Mouse (Mus musculus) limb, embryonic 11.5 days (tissue): ENCODE results near the gene Dennd6b. TPM values are rescaled to one million over a fixed set of nuclear protein-coding genes. Genes with fewer than 3 reads are reported as not detected.

Experiments used
- ATAC-seq: fragments of 200-750 bp; cut with Nextera tagmentation; 2 replicates; pipeline ENCODE4 v1.8.0; 2017; ENCODE audit warnings: low read depth; ENCODE audit not compliant: insufficient number of reproducible peaks, low FRiP score, low TSS enrichment
- DNase-seq: peaks from one replicate; pipeline ENCODE4 v3.0.0-alpha.2; 2015; ENCODE audit warnings: low spot score
- H3K27ac ChIP-seq: fragments of 300-500 bp; sonication (generic); replicated peaks from 2 replicates; pipeline ENCODE4 v1.5.1; 2014; ENCODE audit warnings: low read depth, mild to moderate bottlenecking, low read length
- H3K27me3 ChIP-seq: fragments of 300-500 bp; sonication (generic); 2 replicates; pipeline ENCODE4 v1.6.1; 2014; ENCODE audit warnings: mild to moderate bottlenecking, low read length, mixed read lengths; ENCODE audit not compliant: control insufficient read depth, insufficient read depth
- H3K36me3 ChIP-seq: fragments of 300-500 bp; sonication (generic); 2 replicates; pipeline ENCODE4 v1.6.1; 2014; ENCODE audit warnings: mild to moderate bottlenecking, low read length, moderate library complexity, mixed read lengths; ENCODE audit not compliant: control insufficient read depth, insufficient read depth
- H3K4me1 ChIP-seq: fragments of 300-500 bp; sonication (generic); 2 replicates; pipeline ENCODE4 v1.6.1; 2014; ENCODE audit warnings: low read length, mixed read lengths; ENCODE audit not compliant: control insufficient read depth, insufficient read depth
- H3K4me2 ChIP-seq: fragments of 300-500 bp; sonication (generic); 2 replicates; pipeline ENCODE4 v1.6.1; 2014; ENCODE audit warnings: low read depth, mild to moderate bottlenecking, moderate library complexity; ENCODE audit not compliant: severe bottlenecking
- H3K4me3 ChIP-seq: fragments of 300-500 bp; sonication (generic); 2 replicates; pipeline ENCODE4 v1.5.1; 2014; ENCODE audit warnings: low read depth, low read length
- H3K9ac ChIP-seq: fragments of 300-500 bp; sonication (generic); 2 replicates; pipeline ENCODE4 v1.6.1; 2014; ENCODE audit warnings: mild to moderate bottlenecking, low read length
- H3K9me3 ChIP-seq: fragments of 300-500 bp; sonication (generic); 2 replicates; pipeline ENCODE4 v1.6.1; 2016; ENCODE audit warnings: low read length; ENCODE audit not compliant: control insufficient read depth
- WGBS: fragments of 180-500 bp; shearing (Covaris S2); extraction: QIAGEN DNeasy Blood & Tissue Kit; methylation state at CpG from one replicate; pipeline ENCODE4 v1.1.7; 2014; 5-methylcytosine and 5-hydroxymethylcytosine counted together
- polyA plus RNA-seq: library from polyadenylated mRNA; unstranded; fragments of >200 nt; fragmentation: Nextera tagmentation; extraction: Ambion mirVana; gene quantifications from 2 replicates; pipeline ENCODE4 v1.2.1, GENCODE M21; 2014

Gene Dennd6b
- polyA plus RNA-seq, 1 experiment from 2014 or later: 19.4 TPM

DNA sequence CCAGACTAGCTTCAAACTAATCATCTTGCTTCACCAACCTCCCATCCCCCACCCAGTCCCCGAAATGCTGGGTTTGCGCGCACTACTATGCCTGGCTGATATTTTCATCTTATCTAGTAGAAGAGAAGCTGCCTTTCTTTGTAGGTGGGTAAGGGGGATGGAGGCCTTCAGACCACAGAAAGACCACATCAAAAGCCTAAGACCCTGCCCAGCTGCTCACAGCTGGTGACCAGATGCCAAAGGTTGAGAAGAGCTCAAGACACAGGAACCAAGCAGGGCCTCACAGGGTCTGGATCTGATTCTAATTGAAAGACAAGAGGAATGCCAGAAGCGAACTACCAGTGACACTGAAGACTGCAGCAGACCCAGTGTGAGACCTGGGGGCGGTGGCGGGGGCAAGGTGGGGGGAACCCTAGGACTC lies 1.0 kb downstream of the Dennd6b start:
- Histone ChIP-seq H3K4me2 (peak overlapping the region; percentile 66), H3K27me3 (no peaks in the 10 kb centered on the region), H3K36me3 (no peaks in the 10 kb centered on the region), H3K9me3 (no peaks in the 10 kb centered on the region), H3K9ac (peak overlapping the region; percentile 86), H3K4me3 (peak overlapping the region; percentile 60), H3K27ac (peak overlapping the region; percentile 92), H3K4me1 (no peaks in the 10 kb centered on the region)
- ATAC-seq (no peak; the same call in 1 of the 2 replicates), DNase-seq (peak; percentile 74)
- WGBS: 14% methylated on average over 6 of the region's 6 CpGs

DNA sequence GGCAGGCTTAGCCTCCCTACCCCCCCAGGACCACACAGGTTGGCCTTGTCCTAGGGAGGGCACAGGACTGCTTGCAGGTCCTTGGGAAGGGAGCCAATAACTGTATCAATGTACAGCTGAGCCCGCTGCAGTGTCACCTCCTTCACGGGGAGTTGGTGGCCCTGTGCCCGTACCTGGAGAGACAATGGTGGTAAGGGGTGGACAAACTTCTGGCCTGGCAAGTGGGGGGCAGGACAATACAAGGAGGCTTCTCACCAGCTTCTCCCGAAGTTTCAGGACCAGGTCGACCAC lies 11.4 kb downstream of the Dennd6b start:
- DNase-seq (no peak), ATAC-seq (no peak)
- Histone ChIP-seq H3K27ac (no peak overlapping the region), H3K27me3 (no peaks in the 10 kb centered on the region), H3K9ac (no peak overlapping the region), H3K4me3 (no peak overlapping the region), H3K4me2 (no peak overlapping the region), H3K4me1 (peaks cover 16% of the 10 kb centered on the region; the same call in 1 of the 2 replicates), H3K9me3 (no peaks in the 10 kb centered on the region), H3K36me3 (no peaks in the 10 kb centered on the region)
- 87% methylated on average over 5 of the region's 5 CpGs for WGBS

DNA sequence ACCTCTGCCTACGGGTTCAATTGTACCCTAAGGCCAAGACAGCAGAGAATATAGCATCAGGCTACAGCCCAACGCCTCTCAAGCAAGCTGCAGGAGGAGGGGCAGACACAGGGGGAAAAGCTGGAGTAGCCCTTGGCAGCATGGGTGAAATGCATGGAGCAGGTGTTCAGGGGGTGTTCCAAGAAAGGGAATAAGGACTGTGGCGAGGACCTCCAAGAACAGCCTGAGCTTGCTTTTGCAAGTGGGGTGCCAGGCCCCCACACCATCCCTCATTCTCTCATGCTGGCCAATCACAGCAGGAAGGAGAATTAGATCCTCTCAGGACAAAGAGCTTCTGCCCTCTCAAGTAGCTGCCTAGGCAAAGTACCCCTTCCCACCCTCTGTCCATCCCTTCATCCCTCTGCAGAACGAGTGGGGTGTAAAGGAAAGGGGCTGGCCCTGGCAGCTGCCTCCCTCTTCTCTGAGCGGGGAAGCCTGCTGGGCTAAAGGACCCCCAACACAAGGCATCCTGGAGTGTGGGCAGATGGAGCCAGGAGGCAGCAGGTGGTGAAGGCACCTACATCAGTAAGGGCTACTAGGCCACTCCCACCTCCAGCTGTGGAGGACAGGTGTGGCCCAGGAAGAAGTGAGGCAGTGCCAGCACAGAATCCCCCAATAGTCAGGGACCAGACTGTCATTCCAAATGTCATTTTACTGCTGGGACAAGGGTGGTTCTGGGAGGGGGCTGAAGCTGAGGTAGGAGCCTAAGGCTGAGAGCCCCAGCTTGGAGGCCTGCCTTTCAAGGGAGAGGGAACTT lies 12.0 kb downstream of the Dennd6b start:
- no peak for DNase-seq
- ATAC-seq: no peak
- Histone ChIP-seq H3K9ac (no peak overlapping the region), H3K4me1 (peaks cover 18% of the 10 kb centered on the region; the same call in 1 of the 2 replicates), H3K4me3 (no peak overlapping the region), H3K27me3 (no peaks in the 10 kb centered on the region), H3K36me3 (no peaks in the 10 kb centered on the region), H3K27ac (no peak overlapping the region), H3K4me2 (no peak overlapping the region), H3K9me3 (no peaks in the 10 kb centered on the region)
- 70% methylated on average over 5 of the region's 5 CpGs for WGBS

DNA sequence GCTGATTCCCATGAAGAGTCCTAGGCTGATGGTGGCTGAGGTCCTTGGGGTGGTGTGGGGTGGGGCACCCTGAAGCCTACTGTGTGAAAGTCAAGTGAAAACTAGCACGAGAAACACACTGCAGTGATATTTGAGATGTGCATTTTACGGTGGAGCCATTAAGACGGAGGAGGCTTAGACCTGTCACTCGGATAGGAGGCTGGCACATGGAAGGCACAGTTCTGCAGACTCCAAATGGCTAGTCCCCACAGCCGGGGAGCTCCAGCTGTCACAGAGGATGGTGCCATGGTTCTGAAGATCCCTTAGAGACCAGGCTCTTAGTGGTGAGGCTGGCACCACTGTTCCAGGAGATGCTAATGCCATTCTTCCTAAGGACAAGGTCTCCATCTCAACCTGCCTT lies 13.5 kb downstream of the Dennd6b start:
- Histone ChIP-seq H3K27ac (no peak overlapping the region), H3K4me2 (no peak overlapping the region), H3K4me3 (no peak overlapping the region), H3K9ac (no peak overlapping the region), H3K4me1 (peaks cover 28% of the 10 kb centered on the region), H3K36me3 (no peaks in the 10 kb centered on the region), H3K27me3 (no peaks in the 10 kb centered on the region), H3K9me3 (no peaks in the 10 kb centered on the region)
- no peak for DNase-seq
- no peak for ATAC-seq
- 46% methylated on average over 5 of the region's 5 CpGs for WGBS

DNA sequence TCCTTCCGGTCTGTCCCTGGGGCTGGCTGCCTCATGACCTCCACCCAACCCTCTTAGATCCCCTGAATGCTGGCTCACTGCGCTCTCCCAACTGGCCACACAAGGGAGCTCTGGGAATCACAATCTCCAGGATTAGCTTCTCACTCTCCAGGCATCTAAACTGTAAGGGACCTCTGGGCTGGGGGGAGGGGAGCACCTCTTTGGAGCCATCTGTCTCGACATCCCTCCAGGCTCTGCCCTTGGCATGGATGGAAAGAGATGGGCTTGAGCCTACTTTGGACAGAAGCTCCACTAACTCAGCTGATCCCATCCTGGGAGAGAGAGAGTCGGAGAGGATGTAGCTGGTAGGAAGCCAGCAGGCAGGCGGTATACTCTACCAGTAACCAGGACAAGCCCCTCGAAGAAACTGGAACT lies 14.0 kb downstream of the Dennd6b start:
- Histone ChIP-seq H3K36me3 (no peaks in the 10 kb centered on the region), H3K4me3 (no peak overlapping the region), H3K4me2 (no peak overlapping the region), H3K4me1 (peaks cover 33% of the 10 kb centered on the region), H3K27ac (no peak overlapping the region), H3K9me3 (no peaks in the 10 kb centered on the region), H3K27me3 (no peaks in the 10 kb centered on the region), H3K9ac (no peak overlapping the region)
- 41% methylated on average over 6 of the region's 6 CpGs for WGBS
- DNase-seq (no peak), ATAC-seq (no peak)

DNA sequence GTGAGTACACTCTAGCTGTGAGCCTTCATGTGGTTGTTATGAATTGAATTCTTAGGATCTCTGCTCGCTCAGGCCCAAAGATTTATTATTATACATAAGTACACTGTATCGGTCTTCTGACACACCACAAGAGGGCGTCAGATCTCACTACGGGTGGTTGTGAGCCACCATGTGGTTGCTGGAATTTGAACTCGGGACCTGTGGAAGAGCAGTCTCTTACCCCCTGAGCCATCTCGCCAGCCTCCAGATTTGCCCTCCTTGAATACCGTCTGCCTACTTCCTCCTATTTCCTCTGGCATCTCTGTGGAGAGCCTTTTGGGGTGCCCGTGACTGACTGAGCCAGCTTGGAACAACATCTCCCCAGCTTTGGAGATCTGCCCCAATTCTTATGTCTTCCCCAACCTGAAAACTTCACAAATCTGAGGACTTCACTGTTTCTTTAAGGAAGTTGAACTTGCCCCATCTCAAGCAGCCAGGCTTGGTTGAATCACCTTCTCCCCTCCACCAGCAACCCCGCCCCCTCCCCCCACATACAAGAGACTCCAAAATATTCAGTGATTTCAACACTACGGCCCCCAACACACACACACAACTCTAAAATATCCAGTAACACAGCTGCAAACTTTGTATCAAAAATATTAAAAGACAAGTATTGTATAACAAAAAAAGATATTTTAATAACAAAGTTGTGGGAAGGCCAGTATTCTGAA lies 14.6 kb downstream of the Dennd6b start:
- no peak for ATAC-seq
- no peak for DNase-seq
- H3K4me1 ChIP-seq: peaks cover 40% of the 10 kb centered on the region
- WGBS: 73% methylated on average over 10 of the region's 10 CpGs
- no peak overlapping the region for H3K9ac ChIP-seq
- no peak overlapping the region for H3K27ac ChIP-seq
- H3K4me3 ChIP-seq: no peak overlapping the region
- H3K27me3 ChIP-seq: no peaks in the 10 kb centered on the region
- H3K9me3 ChIP-seq: no peaks in the 10 kb centered on the region
- peak overlapping the region; percentile 67; the same call in 1 of the 2 replicates for H3K4me2 ChIP-seq
- no peaks in the 10 kb centered on the region for H3K36me3 ChIP-seq

DNA sequence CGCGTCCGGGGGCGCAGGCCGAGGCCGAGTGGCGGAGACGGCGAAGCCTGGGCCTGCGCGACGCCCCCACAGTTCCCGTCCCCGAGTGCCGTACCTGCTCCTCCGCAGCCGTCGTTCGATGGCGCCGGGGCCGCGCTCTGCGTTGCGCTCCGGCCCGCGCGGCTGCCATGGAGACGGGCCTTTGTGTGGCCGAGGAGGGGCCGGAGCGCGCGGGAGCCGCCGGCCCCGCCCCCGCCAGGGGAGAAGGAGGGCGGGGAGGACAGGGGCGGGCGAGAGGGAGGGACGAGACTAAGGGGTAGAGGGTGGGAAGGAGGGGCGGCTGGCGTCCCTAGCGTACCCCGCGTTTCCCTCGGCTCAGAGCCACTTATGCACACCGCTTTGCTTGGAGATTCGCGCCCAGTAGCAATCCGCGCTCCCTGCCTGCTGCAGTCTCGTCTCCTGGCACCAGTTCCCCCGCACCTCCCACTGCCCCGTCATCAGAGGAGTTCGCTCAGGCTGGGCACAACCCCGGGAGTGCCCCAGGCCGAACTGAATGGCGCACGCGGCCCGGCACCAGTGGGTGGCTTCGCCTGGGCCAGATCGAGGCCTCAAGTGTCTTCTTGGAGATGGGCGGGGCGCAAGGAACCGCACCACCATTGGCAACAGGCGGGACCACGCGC lies 15.6 kb downstream of the Dennd6b start, which contains the start of gene Plxnb2:
Plxnb2 (minus strand) TSS at position 218 of the 659 bp plus-strand sequence.
- H3K4me3 ChIP-seq: peak within 1 kb of the TSS; percentile 94

DNA sequence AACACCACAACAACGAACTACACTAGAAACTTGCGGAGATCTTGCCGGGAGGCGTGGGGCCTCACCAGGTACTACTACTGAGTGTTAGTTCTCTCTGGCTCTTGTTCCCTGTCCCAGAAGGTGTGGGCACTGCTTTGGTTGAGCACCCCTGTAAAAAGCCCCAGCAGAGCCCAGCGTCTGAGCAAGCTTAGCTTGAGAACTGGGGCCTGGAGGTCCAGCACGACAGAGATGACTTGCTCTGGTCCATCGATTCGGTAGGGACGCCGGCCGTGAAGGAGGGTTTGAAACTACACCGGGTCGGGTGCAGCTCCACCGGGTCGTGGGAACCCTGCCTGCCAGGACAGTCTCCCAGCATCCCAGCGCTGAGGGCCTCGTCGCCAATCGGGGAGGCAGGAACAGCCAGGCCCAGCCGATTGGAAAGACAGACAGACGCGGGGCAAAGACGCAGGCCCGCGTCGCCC lies 16.2 kb downstream of the Dennd6b start:
- H3K27ac ChIP-seq: peak overlapping the region; percentile 86
- no peaks in the 10 kb centered on the region for H3K9me3 ChIP-seq
- peaks cover 42% of the 10 kb centered on the region for H3K4me1 ChIP-seq
- no peaks in the 10 kb centered on the region for H3K36me3 ChIP-seq
- peak; percentile 67 for DNase-seq
- H3K4me3 ChIP-seq: peak overlapping the region; percentile 94
- no peak for ATAC-seq
- peak overlapping the region; percentile 91 for H3K9ac ChIP-seq
- under 1% methylated on average over 26 of the region's 26 CpGs for WGBS
- no peaks in the 10 kb centered on the region for H3K27me3 ChIP-seq
- peak overlapping the region; percentile 67 for H3K4me2 ChIP-seq

More for the DNA sequence above, 15.6 kb downstream of the Dennd6b start, which contains the start of gene Plxnb2:
- Histone ChIP-seq H3K27me3 (no peaks in the 10 kb centered on the region), H3K36me3 (no peaks in the 10 kb centered on the region), H3K9ac (peak within 1 kb of the TSS; percentile 91), H3K4me2 (peak within 1 kb of the TSS; percentile 67), H3K4me1 (peaks cover 43% of the 10 kb centered on the region), H3K27ac (peak within 1 kb of the TSS; percentile 86), H3K9me3 (no peaks in the 10 kb centered on the region)
- WGBS: under 1% methylated on average over 54 of the region's 72 CpGs
- ATAC-seq (peak; percentile 83), DNase-seq (peak; percentile 87)
